Mouse (Mus musculus) heart, postnatal 25 days (tissue): ENCODE data around the gene Pnp. TPM values are rescaled to one million over a fixed set of nuclear protein-coding genes. Genes with fewer than 3 reads are reported as not detected.
"Not testable (repeated sequence)": the region's sequence is repeated elsewhere in the genome, so short reads cannot be mapped to it uniquely, and the experiment has no call there.

Source experiments
- DNase-seq: peaks from one replicate; pipeline ENCODE4 v3.0.0; 2022; ENCODE audit warnings: low spot score
- intact Hi-C: fragments of 180-260 bp; cut with DNase I; formaldehyde crosslinking; loops from one replicate; pipeline ENCODE4 v1.15.1; 2025
- total RNA-seq, 2 experiments: library from RNA; stranded (reverse); gene quantifications; 2 replicates each; pipeline ENCODE4 v1.2.3; 2021

The Pnp gene
- total RNA-seq, 2 experiments from 2014 or later, result 12.2 to 13.5 TPM

- not testable (repeated sequence) for DNase-seq
- intact Hi-C loops, result loop anchor here (5.0 kb wide), 2 partner anchors 72 to 82 kb away; partner anchors contain the start of genes Gm49342, Pip4p1 and Pnp
Observed at GRCm38 (mm10) chr14:51014724-51015123, 83.8 kb downstream of the Pnp start.

Other genes with a start within 250 kb of the Pnp start
- gene Olfr747, start 237.9 kb upstream of the Pnp start, total RNA-seq, result not detected
- not detected for gene Olfr748, start 223.7 kb upstream of the Pnp start, total RNA-seq
- not detected for gene Olfr749, start 186.0 kb upstream of the Pnp start, total RNA-seq
- 10 to 100 TPM; 16.2 to 17.0 TPM for gene Ttc5, start 145.6 kb upstream of the Pnp start, total RNA-seq
- gene Ccnb1ip1, start 123.3 kb upstream of the Pnp start, total RNA-seq, result under 1 TPM in 1 of 2 experiments, not detected in 1; 0.39 TPM
- 10 to 100 TPM; 13.4 to 16.0 TPM for gene Parp2, start 123.2 kb upstream of the Pnp start, total RNA-seq
- 10 to 100 TPM in 1 of 2 experiments, 1 to 10 TPM in 1; 9.3 to 10.2 TPM for gene Tep1, start 60.5 kb upstream of the Pnp start, total RNA-seq
- 10 to 100 TPM; 21.5 to 32.5 TPM for gene Klhl33, start 33.6 kb upstream of the Pnp start, total RNA-seq
- 10 to 100 TPM; 66.1 to 70.3 TPM for gene Osgep, start 6.2 kb upstream of the Pnp start, total RNA-seq
- 10 to 100 TPM; 22.6 to 23.2 TPM for gene Apex1, start 6.1 kb upstream of the Pnp start, total RNA-seq
- 10 to 100 TPM; 21.1 to 23.6 TPM for gene Pip4p1, start 226 bp upstream of the Pnp start, total RNA-seq
- gene Gm49342, start 13.4 kb downstream of the Pnp start, total RNA-seq, result 10 to 100 TPM; 12.6 TPM
- gene Pnp2, start 24.9 kb downstream of the Pnp start, total RNA-seq, result under 1 TPM; 0.61 to 0.75 TPM
- gene Rnase10, start 76.7 kb downstream of the Pnp start, total RNA-seq, result under 1 TPM in 1 of 2 experiments, not detected in 1; 0.39 TPM
- not detected for gene Rnase9, start 110.8 kb downstream of the Pnp start, total RNA-seq
- gene Rnase11, start 119.1 kb downstream of the Pnp start, total RNA-seq, result not detected
- not detected for gene Rnase12, start 126.6 kb downstream of the Pnp start, total RNA-seq
- not detected for gene Olfr750, start 143.4 kb downstream of the Pnp start, total RNA-seq
- 10 to 100 TPM; 50.0 to 53.8 TPM for gene Rnase4, start 160.0 kb downstream of the Pnp start, total RNA-seq
- 1 to 10 TPM; 6.2 to 7.7 TPM for gene Ang, start 160.1 kb downstream of the Pnp start, total RNA-seq
- gene Eddm3b, start 183.3 kb downstream of the Pnp start, total RNA-seq, result not detected
- under 1 TPM in 1 of 2 experiments, not detected in 1; 0.73 TPM for gene Rnase6, start 192.8 kb downstream of the Pnp start, total RNA-seq
- under 1 TPM; 0.52 to 0.53 TPM for gene Rnase1, start 215.7 kb downstream of the Pnp start, total RNA-seq
- gene Rnase2b, start 231.2 kb downstream of the Pnp start, total RNA-seq, result not detected